Mouse (Mus musculus): ENCODE data around the gene Ciao2b.

DNA sequence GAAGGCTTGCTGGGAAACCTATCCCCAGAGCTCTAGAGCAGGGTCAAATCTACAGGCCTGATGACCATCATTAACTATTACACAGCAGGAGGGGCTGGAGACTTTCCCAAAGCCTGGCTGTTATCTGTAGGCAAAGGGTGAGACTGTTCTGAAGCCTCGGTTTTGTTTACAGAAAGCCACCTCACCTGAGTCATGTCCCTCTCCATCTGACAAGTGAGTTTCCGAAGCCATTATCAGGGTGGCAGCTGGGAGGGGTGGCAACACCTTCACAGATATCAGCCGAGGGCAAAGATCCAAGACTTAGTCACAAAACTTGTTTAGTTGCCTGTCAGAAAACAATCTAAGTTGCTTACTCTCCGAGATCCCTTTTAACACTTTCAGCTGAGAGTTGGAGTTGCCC is 46.7 kb upstream of the Ciao2b start:
- TF ChIP-seq CTCF (IDR thresholded peaks at IDR 0.05; ENCODE audit: extremely low read depth, insufficient read depth, insufficient read length, insufficient replicate concordance) (no peak), POLR2A (IDR thresholded peaks at IDR 0.05; ENCODE audit: low read depth, low read length) (no peak)
